Mouse (Mus musculus): ENCODE results near the gene Ccdc115. TPM values are rescaled to one million over a fixed set of nuclear protein-coding genes. Genes with fewer than 3 reads are reported as not detected.

Gene Ccdc115
- polyA plus RNA-seq, 1 experiment from 2014 or later, result 30.6 TPM

GRCm38 (mm10) chr1:34434660-34435160 lies 4.8 kb downstream of the Ccdc115 start:
- Histone ChIP-seq H3K9me3 (ENCODE audit: low read length) (peaks cover 7% of the 10 kb centered on the region), H3K4me1 (ENCODE audit: insufficient read depth, low read depth, low read length) (no peaks in the 10 kb centered on the region), H3K27me3 (replicated peaks; ENCODE audit: insufficient read depth, low read length) (no peaks in the 10 kb centered on the region), H3K36me3 (ENCODE audit: insufficient read depth, low read length) (no peaks in the 10 kb centered on the region), H3K27ac (ENCODE audit: low read length) (peak overlapping the region; percentile 4), H3K4me2 (replicated peaks; ENCODE audit: low read depth, low read length) (peak overlapping the region; percentile 70), H3K9ac (replicated peaks; ENCODE audit: low read depth) (peak overlapping the region; percentile 10; the same call in 1 of the 2 replicates), H3K4me3 (ENCODE audit: low read depth, low read length) (peak overlapping the region; percentile 43)
- DNase-seq (ENCODE audit: low spot score), result peak; percentile 90
- peak; percentile 5; the same call in 1 of the 2 replicates for ATAC-seq
- WGBS, result under 1% methylated on average over 30 of the region's 30 CpGs
- TF ChIP-seq EP300 (IDR thresholded peaks at IDR 0.05) (peak; percentile 67), CTCF (IDR thresholded peaks at IDR 0.05) (no peak)

DNA sequence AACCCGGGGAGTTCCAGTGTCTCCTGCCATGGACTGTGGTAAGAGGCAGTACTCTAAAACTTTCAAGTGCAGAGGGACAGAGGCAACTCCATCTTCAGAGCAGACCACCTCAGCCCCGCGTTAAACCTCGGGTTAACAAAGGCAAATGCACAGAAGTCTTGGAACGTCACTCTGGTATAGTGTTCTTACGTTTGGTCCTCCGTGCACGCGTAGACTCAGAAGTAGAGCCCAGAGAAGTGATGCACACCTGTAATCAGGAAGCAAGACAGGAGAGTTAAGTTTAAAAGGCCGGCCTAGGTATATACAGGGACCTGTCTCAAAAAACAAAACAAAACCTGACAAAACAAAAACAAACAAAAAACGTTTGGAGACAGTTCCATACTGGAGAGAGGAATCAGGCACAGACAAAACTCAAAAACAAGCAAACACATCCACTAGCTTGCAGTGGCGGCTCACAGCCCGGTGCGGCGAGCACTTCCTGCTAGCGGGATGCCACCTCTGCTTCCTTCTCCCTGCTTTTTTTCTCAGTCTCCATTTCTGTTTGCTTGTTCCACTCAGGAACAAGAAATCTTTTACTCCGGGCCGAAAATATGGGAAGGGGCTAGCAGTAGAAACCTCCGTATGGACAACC lies 5.5 kb downstream of the Ccdc115 start:
- ATAC-seq (no peak), DNase-seq (ENCODE audit: low spot score) (peak; percentile 46)
- H3K9me3 ChIP-seq (ENCODE audit: low read length), result peaks cover 7% of the 10 kb centered on the region
- 15% methylated on average over 19 of the region's 19 CpGs for WGBS
- H3K9ac ChIP-seq (replicated peaks; ENCODE audit: low read depth), result 0 out of 2 replicates have a peak overlapping the region, but pooled peaks have one; percentile 10
- H3K4me2 ChIP-seq (replicated peaks; ENCODE audit: low read depth, low read length), result peak overlapping the region; percentile 70
- TF ChIP-seq EP300 (IDR thresholded peaks at IDR 0.05), result no peak
- TF ChIP-seq CTCF (IDR thresholded peaks at IDR 0.05), result no peak
- no peaks in the 10 kb centered on the region for H3K4me1 ChIP-seq (ENCODE audit: insufficient read depth, low read depth, low read length)
- no peaks in the 10 kb centered on the region for H3K36me3 ChIP-seq (ENCODE audit: insufficient read depth, low read length)
- H3K4me3 ChIP-seq (ENCODE audit: low read depth, low read length), result peak overlapping the region; percentile 43
- no peaks in the 10 kb centered on the region for H3K27me3 ChIP-seq (replicated peaks; ENCODE audit: insufficient read depth, low read length)
- peak overlapping the region; percentile 71 for H3K27ac ChIP-seq (ENCODE audit: low read length)

- Histone ChIP-seq H3K4me2 (replicated peaks; ENCODE audit: low read depth, low read length) (peak overlapping the region; percentile 70), H3K27ac (ENCODE audit: low read length) (peak overlapping the region; percentile 71), H3K4me1 (ENCODE audit: insufficient read depth, low read depth, low read length) (no peaks in the 10 kb centered on the region), H3K36me3 (ENCODE audit: insufficient read depth, low read length) (no peaks in the 10 kb centered on the region), H3K4me3 (ENCODE audit: low read depth, low read length) (peak overlapping the region; percentile 41), H3K9ac (replicated peaks; ENCODE audit: low read depth) (peak overlapping the region; percentile 48), H3K27me3 (replicated peaks; ENCODE audit: insufficient read depth, low read length) (no peaks in the 10 kb centered on the region), H3K9me3 (ENCODE audit: low read length) (peaks cover 7% of the 10 kb centered on the region)
- WGBS, result 15% methylated on average over 35 of the region's 35 CpGs
- no peak for TF ChIP-seq CTCF (IDR thresholded peaks at IDR 0.05)
- no peak for TF ChIP-seq EP300 (IDR thresholded peaks at IDR 0.05)
- peak; percentile 72 for ATAC-seq
- DNase-seq (ENCODE audit: low spot score), result peak; percentile 75
These were observed 6.5 kb downstream of the Ccdc115 start for GRCm38 (mm10) chr1:34432776-34433481.

DNA sequence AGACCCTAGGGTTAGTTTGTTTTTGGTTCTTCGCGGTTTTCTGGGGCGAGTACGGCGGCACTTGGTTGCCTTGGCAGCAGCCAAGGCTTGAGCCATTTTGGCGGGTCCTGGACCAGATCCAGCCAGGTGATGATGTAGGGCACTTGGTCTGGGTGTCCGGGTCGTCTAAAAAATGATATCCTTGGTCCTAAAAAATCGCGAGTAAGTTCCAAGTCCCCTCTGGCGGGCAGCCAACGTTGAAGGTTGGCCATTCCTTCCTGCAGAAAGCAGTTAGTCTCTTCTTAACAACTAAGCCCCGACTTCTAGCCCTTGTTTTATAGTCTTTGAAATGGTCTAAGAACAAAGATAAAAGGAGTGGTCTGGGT lies 7.1 kb downstream of the Ccdc115 start:
- Histone ChIP-seq H3K4me1 (ENCODE audit: insufficient read depth, low read depth, low read length) (no peaks in the 10 kb centered on the region), H3K36me3 (ENCODE audit: insufficient read depth, low read length) (no peaks in the 10 kb centered on the region), H3K9ac (replicated peaks; ENCODE audit: low read depth) (peak overlapping the region; percentile 48), H3K27me3 (replicated peaks; ENCODE audit: insufficient read depth, low read length) (no peaks in the 10 kb centered on the region), H3K27ac (ENCODE audit: low read length) (no peak overlapping the region), H3K9me3 (ENCODE audit: low read length) (peaks cover 7% of the 10 kb centered on the region), H3K4me3 (ENCODE audit: low read depth, low read length) (peak overlapping the region; percentile 41), H3K4me2 (replicated peaks; ENCODE audit: low read depth, low read length) (peak overlapping the region; percentile 70)
- ATAC-seq (no peak), DNase-seq (ENCODE audit: low spot score) (no peak)
- 53% methylated on average over 13 of the region's 13 CpGs for whole genome bisulfite sequencing
- TF ChIP-seq EP300 (IDR thresholded peaks at IDR 0.05) (no peak), CTCF (IDR thresholded peaks at IDR 0.05) (no peak)

DNA sequence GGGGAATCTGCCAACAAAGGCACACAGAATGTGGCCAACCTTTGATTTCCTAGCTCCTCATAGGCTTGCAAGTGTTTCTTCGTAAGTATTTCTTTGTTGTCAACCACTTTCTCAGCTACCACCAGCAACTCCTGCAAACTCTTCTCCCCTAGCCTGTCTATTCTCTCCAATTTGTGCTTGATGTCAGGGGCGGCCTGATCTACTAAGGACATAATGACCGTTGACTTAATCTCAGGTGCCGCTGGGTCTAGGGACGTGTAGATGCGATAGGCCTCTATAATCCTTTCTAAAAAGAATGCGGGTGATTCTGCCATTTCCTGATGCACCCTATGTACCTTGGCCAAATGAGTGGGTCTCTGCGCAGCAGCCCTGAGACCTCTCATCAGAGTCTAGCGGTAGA lies 8.0 kb downstream of the Ccdc115 start:
- no peak overlapping the region for H3K27ac ChIP-seq (ENCODE audit: low read length)
- 98% methylated on average over 9 of the region's 9 CpGs for WGBS
- H3K9me3 ChIP-seq (ENCODE audit: low read length), result peaks cover 7% of the 10 kb centered on the region
- H3K4me1 ChIP-seq (ENCODE audit: insufficient read depth, low read depth, low read length), result no peaks in the 10 kb centered on the region
- H3K36me3 ChIP-seq (ENCODE audit: insufficient read depth, low read length), result no peaks in the 10 kb centered on the region
- H3K4me3 ChIP-seq (ENCODE audit: low read depth, low read length), result no peak overlapping the region
- TF ChIP-seq CTCF (IDR thresholded peaks at IDR 0.05) (no peak), EP300 (IDR thresholded peaks at IDR 0.05) (no peak)
- H3K27me3 ChIP-seq (replicated peaks; ENCODE audit: insufficient read depth, low read length), result no peaks in the 10 kb centered on the region
- no peak overlapping the region for H3K9ac ChIP-seq (replicated peaks; ENCODE audit: low read depth)
- no peak for DNase-seq (ENCODE audit: low spot score)
- H3K4me2 ChIP-seq (replicated peaks; ENCODE audit: low read depth, low read length), result no peak overlapping the region
- ATAC-seq, result no peak

- no peak overlapping the region for H3K4me3 ChIP-seq (ENCODE audit: low read depth, low read length)
- no peak overlapping the region for H3K4me2 ChIP-seq (replicated peaks; ENCODE audit: low read depth, low read length)
- no peak overlapping the region for H3K9ac ChIP-seq (replicated peaks; ENCODE audit: low read depth)
- H3K9me3 ChIP-seq (ENCODE audit: low read length), result peaks cover 7% of the 10 kb centered on the region
- no peaks in the 10 kb centered on the region for H3K36me3 ChIP-seq (ENCODE audit: insufficient read depth, low read length)
- no peaks in the 10 kb centered on the region for H3K4me1 ChIP-seq (ENCODE audit: insufficient read depth, low read depth, low read length)
- H3K27ac ChIP-seq (ENCODE audit: low read length), result no peak overlapping the region
- WGBS, result 97% methylated on average over 3 of the region's 3 CpGs
- TF ChIP-seq CTCF (IDR thresholded peaks at IDR 0.05) (no peak), EP300 (IDR thresholded peaks at IDR 0.05) (no peak)
- DNase-seq (ENCODE audit: low spot score) (no peak), ATAC-seq (no peak)
- H3K27me3 ChIP-seq (replicated peaks; ENCODE audit: insufficient read depth, low read length), result no peaks in the 10 kb centered on the region
These were observed 8.5 kb downstream of the Ccdc115 start for GRCm38 (mm10) chr1:34430981-34431380.
